Mouse (Mus musculus) urinary bladder, postnatal 25 days (tissue): ENCODE data around the gene Insig1.

Experiments used
- DNase-seq: peaks from one replicate; pipeline ENCODE4 v3.0.0; 2022; ENCODE audit warnings: low spot score

Insig1 gene

DNA sequence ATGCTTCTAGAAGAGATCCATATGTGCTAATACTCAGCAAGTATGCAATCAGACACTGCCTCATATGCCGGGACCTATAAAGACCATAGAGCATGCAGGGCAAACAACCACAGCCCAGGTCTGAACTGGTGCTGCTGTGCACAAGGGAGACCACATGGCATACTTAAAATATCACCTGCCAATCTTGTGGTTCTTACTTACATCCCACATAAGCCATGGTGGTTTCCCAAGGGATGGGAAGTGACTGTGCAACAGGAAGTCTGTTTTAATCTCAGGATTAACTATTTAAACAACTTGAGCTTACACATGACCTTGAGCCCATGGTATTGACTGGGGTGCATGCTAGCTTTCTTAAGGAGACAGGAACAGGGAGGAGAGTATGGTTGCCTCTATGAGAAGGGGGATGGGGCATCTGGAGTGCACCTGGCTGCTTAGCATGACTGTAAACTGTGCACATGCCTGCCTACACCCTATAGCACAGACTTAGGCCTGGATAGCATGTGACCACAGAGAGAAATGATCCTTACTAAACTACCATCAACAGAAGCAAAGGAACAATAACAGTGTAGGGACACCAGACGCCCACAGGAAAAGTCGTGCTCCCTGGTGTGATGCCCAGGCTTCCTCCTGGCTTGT is 7.1 kb upstream of the Insig1 start:
- no peak for DNase-seq

DNA sequence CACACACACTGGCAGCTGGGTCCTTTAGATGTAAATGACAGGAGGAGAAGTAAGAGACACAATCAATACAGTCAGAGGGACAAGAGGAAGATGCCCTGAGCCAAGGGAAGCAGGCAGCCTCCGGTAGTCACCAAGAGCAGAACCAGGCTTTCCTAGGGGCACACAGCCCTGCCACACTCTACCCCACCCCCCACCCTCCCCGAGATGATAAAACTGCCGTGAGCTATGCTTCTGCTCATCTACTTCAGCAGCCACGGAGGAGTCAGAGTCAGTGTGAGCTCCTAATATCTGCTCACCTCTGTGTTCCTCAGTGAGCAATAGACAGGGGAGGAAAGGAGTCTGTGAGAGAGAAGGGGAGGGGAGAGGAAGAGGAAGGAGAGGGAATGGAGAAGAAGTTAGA is 5.9 kb upstream of the Insig1 start:
- no peak for DNase-seq

DNA sequence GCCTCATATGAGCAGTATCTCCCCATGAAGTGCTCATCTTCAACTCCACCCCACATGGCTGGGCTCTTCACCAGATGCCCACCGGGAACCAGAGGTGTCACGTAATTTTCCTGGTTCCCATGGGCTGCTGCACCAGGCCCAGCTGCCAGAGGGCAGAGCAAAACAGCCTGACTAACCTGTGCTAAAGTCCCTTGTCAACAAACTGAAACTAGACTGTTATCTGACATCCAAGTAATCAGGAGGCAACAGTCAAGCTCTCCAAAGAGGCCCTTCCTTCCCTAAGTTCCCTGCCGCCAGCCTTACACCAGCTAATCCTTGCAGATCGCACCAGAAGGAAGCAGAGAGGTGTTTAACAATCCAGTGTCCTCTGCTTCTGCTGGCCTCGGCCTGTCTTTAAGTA is 4.9 kb upstream of the Insig1 start:
- DNase-seq = no peak

DNA sequence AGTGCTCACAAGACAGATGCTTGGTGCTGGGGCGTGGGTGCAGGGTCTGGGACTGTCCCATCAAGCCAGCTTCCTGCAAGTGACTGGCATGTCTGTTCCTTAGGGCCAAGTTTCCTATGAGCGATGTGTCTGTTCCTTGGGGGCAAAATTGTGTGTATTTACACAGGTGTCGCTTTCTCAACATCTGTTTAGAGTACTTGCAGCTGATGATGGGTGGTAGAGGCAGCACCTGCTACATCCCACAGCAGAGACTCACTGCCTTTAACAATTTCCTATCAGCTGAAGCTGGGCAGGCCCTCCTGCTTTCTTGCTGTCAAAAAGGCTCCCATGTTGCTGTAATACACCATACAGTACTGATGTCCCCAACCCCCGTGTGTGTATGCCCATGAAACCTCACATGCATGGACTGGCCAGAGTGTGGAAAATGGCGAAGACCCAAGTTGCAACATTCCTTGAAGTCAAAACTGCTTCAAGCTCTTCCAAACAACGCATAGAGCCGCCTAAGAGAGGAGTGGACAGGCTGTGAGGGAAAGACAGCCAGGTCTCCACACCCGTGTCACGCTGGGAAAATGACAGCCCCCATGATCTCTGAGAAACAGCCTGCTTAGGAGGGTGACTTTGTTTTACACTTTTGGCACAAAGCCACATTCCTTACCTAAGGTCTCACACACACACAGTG is 875 bp upstream of the Insig1 start:
- DNase-seq = no peak

DNA sequence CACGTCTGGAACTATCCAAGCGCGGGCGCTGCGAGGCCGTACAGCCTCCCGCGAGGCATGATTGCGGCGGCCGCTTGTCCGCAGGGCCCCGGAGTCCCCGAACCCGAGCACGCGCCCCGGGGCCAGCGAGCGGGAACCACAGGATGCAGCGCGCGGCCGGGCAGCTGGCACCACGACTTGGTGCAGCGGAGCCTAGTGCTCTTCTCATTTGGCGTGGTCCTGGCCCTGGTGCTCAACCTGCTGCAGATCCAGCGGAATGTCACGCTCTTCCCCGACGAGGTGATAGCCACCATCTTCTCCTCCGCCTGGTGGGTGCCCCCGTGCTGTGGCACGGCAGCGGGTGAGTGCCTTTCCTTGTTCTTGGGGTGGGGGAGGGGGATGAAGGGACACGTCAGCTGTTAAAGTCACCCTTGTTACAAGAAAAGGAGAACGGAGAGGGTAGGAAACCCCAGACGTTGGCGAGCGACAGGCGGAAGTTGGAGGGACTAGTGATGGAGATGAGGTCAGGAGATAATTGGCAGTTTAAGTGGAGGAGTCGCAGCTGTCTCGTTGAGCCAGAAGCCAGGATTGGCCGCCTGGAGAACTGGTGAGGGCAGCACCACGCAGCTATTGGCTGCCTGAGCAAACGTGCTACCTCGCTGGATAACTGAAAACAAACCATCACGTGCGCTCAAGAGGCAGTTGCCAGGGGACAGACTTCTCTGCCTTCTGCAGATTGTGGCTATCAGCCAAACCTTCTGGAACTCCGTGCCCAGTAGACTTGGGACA is 477 bp downstream of the Insig1 start:
- DNase-seq = peak; percentile 61

DNA sequence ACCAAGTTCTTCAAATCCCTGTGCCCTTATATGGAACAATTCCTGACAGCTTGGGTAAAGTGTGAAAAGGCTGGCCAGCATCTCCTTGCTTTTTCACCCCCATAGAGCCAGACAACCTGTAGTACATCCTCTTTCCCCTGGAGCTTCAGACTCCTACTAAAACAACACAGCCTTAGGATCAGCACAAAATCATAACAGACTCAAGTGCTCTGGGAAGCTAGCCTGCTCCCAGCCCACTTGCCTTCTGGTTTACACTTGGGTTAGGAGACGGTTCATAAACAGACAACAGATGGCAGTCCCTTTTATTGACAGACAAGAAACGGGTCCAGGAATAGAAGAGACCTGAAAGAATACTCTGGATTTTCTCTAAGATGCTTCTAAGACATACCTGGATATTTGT is 8.3 kb downstream of the Insig1 start:
- no peak for DNase-seq

DNA sequence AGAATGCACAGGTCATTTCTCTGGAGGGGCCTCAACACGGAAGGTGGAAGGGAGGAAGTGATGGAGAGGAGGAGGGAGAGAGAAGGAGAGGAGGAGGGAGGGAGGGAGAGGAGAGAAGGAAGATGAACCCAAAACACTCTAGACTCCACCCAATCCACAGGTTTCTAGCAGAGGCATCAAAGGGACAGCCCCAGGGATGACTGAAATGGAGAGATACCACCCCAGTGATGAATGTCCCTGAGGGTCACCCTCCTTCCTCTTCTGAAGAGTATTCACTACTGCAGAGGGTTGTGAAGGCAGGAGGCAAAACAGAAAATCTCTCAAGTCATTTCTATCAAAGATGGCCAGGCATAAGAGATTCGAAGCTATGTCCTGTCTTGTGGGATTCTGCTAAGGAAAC is 10.0 kb downstream of the Insig1 start:
- no peak for DNase-seq

DNA sequence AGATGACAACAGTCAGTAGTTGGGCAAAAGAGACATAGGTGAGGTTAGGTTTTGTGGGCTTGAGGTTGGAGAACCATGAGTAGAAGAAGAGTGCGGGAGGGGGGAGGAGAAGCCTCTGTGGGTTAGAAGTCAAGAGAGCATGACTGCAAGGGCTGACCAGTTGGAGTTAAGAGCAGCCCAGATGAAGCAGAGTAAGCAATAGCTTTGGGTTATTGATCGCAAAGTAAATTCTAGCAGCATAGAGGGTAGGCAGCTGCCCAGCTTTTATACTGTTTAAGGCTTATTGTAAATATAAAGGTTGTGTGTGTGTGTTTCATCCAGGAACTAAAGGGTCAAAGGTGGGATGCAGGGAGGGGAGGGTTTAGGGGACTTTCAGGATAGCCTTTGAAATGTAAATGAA is 10.7 kb downstream of the Insig1 start:
- no peak for DNase-seq

DNA sequence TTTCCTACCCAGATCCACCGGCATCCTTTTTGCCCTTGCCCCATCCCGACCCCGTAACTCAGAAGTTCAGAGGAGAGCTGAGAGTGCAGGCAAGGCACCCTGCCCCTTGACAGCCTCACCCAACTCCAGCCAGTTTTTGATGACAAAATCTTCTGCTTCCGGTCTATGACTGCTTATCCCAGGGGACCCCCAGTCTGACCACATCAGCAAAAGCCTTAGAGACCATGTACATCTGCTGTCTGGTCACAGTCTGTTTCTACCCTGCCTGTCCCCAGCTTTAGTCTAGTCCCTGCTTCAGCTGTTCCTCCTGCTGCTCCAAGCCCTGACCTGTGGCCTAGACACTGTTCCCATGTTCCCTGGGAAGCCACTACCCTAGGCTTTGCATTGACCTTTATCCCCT is 11.1 kb downstream of the Insig1 start:
- DNase-seq = no peak

DNA sequence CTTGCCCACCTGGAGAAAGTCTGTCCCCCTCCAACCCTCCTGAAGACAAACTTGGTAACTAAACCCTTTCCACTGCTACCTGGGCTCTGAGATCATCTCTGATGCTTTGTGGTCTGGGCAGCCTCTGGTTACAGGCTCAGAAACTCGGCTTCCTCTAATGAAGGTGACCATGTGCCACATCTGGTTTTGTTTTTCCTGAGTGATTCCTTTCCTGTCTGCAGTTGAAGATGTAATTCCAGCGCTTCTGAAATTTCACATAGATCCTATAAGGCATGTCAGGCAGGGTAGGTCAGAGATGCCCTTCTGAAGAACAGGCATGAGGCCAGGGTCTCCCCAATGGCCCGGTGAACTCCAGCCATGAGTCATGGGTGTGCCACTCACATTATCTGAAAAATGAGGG is 11.6 kb downstream of the Insig1 start:
- no peak for DNase-seq

DNA sequence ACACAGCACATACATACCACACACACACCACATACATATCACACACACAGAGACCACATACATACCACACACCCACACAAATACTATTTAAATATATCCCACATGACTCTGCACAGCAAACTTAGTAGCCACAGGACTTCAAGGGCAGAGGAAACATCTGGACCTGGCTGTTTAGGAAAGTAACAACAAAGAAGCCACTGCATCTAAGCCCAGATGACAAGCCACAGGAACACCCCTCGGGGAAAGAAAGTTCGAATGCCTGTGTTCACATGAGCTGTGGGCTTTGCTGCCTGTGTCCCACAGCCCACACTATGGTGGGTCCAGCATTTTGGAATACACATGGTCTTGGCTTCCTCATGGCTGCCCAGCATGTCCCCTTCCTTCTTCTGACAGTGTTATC is 13.6 kb downstream of the Insig1 start:
- DNase-seq = no peak

DNA sequence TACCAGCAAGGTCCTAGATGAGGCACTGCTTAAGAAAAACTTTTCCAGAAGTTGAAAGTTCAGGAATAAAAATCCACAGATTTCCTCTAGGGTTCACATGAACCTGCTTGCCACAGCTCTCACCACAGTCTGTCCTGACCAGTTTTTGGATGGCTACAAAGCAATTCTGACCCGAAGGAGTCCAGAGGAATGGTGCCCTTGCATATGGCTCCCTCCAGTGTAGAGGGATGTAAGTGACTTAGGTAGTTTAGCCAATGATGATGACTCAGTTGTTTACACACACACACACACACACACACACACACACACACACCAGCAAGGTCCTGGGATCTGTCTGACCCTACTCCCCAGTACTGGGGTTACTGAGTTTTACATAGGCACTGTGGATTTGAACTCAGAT is 19.4 kb downstream of the Insig1 start:
- DNase-seq = no peak

DNA sequence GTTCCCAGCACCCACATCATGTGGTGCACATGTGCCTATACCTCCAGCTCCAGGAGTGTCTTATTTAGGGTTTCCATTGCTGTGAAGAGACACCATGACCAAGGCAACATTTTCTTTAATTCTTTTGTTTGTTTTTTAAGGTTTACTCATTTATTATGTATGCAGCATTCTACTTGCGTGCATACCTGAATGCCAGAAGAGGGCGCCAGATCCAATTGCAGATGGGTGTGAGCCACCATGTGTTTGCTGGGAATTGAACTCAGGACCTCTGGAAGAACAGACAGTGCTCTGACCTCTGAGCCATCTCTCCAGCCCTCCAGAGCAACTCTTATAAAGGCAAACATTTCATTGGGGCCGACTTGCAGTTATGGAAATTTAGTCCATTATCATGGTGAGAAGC is 21.2 kb downstream of the Insig1 start:
- no peak for DNase-seq

DNA sequence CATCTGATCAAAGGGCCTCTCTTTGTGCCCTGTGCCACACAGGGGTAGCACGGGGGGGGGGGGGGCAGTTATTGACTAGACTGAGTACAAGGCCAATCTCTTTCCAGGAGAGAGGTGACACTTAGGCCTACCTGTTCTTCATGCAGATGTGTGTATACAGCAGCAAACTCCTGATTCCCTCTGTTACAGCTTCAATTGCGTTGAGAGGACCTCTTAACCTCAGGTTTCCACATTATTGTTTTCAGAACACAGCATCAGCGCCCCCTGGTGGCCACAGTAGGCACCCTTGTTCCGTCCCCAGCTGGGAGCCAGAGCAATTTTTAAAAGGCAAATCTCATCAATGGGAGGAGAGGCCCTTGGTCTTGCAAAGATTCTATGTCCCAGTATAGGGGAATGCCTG is 22.7 kb downstream of the Insig1 start:
- DNase-seq = peak; percentile 86

DNA sequence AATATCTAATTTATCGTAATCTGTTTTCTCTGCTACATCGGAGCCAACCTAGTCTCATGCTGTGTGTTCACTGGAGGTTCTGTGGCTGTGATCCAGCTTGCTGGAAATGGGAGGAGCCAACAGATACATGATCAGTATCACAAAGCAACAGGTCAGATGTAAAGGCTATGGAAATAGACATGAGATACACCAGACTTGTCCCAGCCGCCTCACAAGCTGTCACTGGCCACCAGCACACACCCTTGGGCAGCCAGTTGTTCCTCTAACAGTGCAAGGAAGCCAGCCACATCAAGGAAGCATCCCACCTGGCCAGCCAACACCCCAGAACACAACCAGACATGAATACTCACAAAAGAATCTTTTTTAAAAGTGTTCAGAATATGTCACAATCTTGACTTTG is 23.2 kb downstream of the Insig1 start:
- no peak for DNase-seq

DNA sequence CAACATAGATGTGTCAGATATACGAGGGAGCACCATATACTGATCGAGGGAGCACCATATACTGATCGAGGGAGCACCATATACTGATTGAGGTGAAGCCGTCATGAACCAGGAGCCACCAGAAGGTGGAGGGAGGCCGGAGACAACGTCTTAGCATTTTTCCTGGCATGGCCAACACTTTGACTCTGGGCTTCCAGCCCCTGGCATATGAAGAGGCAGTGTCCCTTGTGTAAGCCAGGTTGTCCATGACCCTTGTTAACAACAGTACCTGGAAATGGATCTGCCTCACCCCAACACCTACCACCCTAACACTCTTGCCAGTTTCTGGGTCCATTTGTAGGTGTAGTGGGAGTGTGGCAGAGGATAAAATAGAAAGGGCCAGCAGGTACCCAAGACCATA is 23.7 kb downstream of the Insig1 start:
- DNase-seq = no peak

DNA sequence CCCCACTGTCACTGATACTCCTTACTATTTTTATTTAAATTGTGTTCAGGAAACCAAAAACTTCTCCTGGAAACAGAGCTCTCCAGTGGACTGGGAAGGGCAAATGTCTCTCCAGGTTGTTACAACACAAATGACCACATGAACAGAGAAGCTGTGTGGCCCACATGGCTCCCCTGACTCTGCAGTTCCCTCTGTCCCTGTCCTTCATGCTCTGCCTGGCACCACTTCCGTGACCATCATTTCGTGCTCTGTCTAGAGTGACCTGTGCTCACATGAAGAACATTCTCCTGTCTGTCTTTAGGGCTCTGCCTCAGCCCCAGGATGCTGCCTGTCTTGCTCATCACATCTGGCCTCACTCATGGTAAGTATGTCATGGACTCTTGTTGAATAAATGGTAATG is 24.5 kb downstream of the Insig1 start:
- no peak for DNase-seq

DNA sequence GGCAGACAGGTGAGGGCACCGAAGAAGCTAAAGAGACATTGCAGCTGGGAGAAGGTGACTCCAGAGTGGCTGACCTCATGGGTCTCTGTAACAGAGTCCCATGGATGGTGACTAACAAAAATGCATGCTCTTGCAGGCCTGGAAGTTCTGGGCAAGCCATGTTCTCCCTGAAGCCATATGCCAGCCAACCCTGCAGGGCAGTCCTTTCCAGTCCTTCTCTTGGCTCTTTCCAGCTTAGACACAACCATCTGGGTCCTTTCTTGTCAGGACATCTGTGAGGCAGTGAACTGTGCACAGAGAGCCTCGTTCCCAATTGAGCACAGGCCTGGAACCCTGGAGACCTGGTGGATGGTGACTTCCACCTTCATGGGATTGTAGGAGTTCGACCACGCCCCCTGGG is 35.8 kb downstream of the Insig1 start:
- DNase-seq = no peak

DNA sequence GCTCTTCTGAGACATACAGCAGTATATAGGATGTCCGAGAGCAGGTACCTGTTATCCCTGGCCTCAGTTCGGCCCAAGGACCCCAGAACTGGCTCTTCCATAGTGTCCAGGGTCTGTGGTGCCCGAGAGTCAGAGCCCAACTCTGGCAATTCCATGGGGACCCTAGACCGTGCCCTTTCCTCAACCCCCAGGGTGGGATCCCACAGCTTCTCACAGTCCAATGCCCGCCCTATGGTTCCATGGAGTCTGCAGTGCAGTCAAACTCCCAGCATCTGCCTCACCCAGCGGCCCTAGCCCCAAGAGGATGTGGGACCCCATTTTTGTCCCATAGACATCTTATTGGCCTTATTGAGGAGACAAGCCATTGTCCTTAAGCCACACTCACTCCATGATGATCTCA is 36.8 kb downstream of the Insig1 start:
- DNase-seq = no peak

DNA sequence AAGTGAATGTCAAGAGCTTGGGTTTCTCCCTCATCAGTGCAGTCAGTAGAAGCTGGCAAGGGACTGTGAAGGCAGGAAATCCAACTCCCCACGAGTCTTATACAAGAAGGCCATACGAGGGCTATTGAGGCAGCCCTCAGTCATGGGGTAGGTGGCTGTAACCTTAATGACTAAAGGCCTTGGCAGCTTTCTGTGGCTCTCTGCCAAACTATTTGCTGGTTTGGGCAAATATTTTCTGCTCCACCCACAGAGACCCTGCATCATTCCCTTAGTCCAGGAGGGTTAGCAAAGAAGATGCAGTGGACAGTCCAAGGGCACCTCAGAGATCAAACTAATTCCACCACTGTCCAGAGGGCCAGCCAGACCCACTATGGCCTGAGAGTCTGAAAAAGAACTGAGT is 39.7 kb downstream of the Insig1 start:
- DNase-seq = no peak

DNA sequence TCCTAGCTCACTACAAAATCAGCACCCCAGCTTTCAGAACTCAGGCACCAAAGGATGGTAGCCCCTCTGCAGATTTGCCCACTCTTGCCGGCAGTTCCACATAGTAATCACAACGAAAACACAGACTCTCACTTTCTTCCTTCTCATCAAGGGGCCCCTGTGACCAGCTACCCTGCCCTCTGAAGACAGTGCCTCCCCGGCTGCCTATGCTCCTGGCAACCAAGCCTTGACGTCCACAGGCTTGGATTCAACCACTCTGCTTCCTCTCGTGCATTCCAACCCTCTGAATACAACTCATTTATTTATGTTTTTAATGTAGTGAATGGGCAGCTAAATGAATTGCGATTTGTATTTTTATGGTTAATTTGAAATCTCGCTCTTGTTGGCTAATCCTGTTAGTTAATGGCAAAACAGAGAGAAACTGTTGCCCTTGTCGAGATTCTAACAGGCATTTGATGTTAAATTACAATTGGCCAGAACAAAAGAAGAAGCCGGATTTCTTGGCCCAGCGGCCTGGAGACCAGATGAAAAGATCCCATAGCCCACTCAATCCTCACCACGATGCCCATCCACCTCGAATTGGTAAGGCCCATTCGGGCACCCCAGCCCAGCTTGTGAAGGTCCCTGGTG is 46.2 kb downstream of the Insig1 start:
- DNase-seq = no peak

DNA sequence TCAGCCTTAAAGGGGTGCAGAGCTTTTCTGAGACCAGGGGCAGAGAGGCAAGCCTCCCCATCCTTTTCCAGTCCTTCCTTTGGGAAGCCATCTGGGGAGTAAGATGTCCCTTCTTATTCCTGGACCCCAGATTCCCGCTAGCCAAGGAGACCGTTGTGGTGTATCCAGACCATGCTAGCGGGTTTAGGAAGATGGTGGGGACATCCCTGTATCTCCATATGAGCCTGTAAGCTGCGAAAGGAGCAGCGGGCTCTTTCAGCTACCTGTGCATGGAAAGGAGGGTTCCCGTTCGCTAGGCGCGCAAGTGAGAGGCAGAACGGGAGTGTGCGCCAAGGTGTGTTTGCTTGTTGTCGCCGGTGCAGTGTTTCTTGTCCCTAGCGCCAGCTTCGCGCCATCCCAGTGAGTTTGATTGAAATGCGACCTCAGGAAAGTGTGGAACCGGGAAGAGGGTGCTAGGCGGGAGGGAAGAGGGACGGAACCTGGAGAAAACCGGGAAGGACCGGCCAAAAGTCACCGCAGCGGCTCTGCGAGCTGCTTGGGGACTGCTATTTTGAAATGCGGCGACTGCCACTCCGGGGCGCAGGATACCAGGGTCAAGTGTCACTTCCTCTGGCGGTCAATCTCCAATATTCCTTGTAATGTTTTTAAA is 46.8 kb downstream of the Insig1 start:
- DNase-seq = no peak

DNA sequence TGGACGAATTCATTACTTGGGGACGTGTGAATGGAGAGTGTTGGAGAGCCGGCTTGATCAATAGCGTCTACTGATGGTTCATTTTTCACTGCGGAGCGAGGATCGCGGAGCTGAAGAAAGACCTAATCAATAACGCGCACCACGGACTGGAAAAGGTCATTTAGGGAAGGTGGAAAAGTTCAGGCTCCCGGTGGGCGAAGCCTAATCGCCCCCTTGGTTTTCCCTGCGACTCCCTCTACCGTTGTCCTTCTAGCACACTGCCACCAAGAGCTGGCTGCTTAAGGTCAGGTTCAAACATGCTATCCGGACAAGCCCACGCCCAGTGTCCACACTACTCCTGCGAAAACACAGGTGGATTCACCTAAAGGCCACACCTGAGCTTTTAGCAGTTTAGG is 47.4 kb downstream of the Insig1 start:
- DNase-seq = no peak
